Mouse (Mus musculus) forebrain, postnatal 0 days (tissue): ENCODE results near the gene Crlf3. TPM values are rescaled to one million over a fixed set of nuclear protein-coding genes. Genes with fewer than 3 reads are reported as not detected.
"Not testable (repeated sequence)": the region's sequence is repeated elsewhere in the genome, so short reads cannot be mapped to it uniquely, and the experiment has no call there.

ENCODE experiments used
- ATAC-seq: fragments of 200-750 bp; cut with Nextera tagmentation; 2 replicates; pipeline ENCODE4 v1.8.0; 2017; ENCODE audit warnings: mild to moderate bottlenecking, moderate library complexity
- DNase-seq: peaks from one replicate; pipeline ENCODE4 v3.0.0-alpha.2; 2015
- H3K27ac ChIP-seq: fragments of 300-500 bp; sonication (generic); 2 replicates; pipeline ENCODE4 v1.5.1; 2014; ENCODE audit warnings: low read depth, mild to moderate bottlenecking, antibody characterized with exemption, low read length, moderate library complexity, mixed read lengths
- H3K27me3 ChIP-seq: fragments of 300-500 bp; sonication (generic); 2 replicates; pipeline ENCODE4 v1.6.1; 2014; ENCODE audit warnings: mild to moderate bottlenecking, low read length, mixed read lengths; ENCODE audit not compliant: insufficient read depth
- H3K36me3 ChIP-seq: fragments of 300-500 bp; sonication (generic); 2 replicates; pipeline ENCODE4 v1.6.1; 2014; ENCODE audit warnings: mild to moderate bottlenecking, moderate library complexity; ENCODE audit not compliant: insufficient read depth
- H3K4me1 ChIP-seq: fragments of 300-500 bp; sonication (generic); 2 replicates; pipeline ENCODE4 v1.6.1; 2014; ENCODE audit warnings: antibody characterized with exemption; ENCODE audit not compliant: insufficient read depth
- H3K4me2 ChIP-seq: fragments of 300-500 bp; sonication (generic); 2 replicates; pipeline ENCODE4 v1.6.1; 2014; ENCODE audit warnings: low read depth, mild to moderate bottlenecking, moderate library complexity
- H3K4me3 ChIP-seq: fragments of 300-500 bp; sonication (generic); 2 replicates; pipeline ENCODE4 v1.5.1; 2014; ENCODE audit warnings: low read depth, low read length, mixed read lengths
- H3K9ac ChIP-seq: fragments of 300-500 bp; sonication (generic); 2 replicates; pipeline ENCODE4 v1.6.1; 2014; ENCODE audit warnings: mild to moderate bottlenecking
- H3K9me3 ChIP-seq: fragments of 300-500 bp; sonication (generic); 2 replicates; pipeline ENCODE4 v1.6.1; 2016; ENCODE audit warnings: low read length
- CTCF ChIP-seq: sonication (generic); IDR thresholded peaks from 2 replicates; pipeline ENCODE4 v1.5.1; 2016; ENCODE audit warnings: antibody characterized with exemption, control low read depth, low read depth
- WGBS: fragments of 180-500 bp; shearing (Covaris S2); extraction: QIAGEN DNeasy Blood & Tissue Kit; methylation state at CpG from one replicate; pipeline ENCODE4 v1.1.7; 2014; 5-methylcytosine and 5-hydroxymethylcytosine counted together
- polyA plus RNA-seq: library from polyadenylated mRNA; unstranded; fragments of >200 nt; fragmentation: Nextera tagmentation; extraction: Ambion mirVana; gene quantifications from 2 replicates; pipeline ENCODE4 v1.2.1, GENCODE M21; 2015
- total RNA-seq: library from RNA; depleted of rRNA; stranded (reverse); fragments of >200 nt; gene quantifications from 2 replicates; pipeline ENCODE4 v1.2.3, GENCODE M21; 2014

Gene Crlf3
- total and polyA plus RNA-seq, 2 experiments from 2014 or later = 9.6 to 12.0 TPM

DNA sequence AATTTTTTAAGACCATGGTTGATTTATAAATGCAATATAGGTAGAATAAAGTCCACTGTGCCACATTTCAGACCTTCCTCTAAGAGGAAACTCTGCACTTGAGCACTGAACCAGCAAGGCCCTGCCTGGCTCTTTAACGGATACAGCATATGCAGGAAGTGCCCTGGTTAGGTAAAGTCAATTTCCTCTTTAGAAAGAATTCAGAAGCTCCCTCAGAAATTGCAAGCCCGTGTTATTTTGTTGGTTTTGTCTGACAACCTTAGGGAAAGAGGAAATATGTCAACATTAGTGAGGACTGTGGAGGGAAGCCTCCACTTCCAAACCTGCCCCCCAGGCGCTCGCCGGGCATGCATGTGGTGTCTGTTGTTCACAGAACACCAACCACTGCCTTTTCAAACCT is 13.2 kb downstream of the Crlf3 start:
- Histone ChIP-seq H3K9me3 (no peaks in the 10 kb centered on the region), H3K4me3 (no peak overlapping the region), H3K36me3 (no peaks in the 10 kb centered on the region), H3K9ac (no peak overlapping the region), H3K27ac (no peak overlapping the region), H3K4me1 (no peaks in the 10 kb centered on the region), H3K27me3 (no peaks in the 10 kb centered on the region), H3K4me2 (no peak overlapping the region)
- ATAC-seq (no peak), DNase-seq (no peak)
- 94% methylated on average over 5 of the region's 5 CpGs for WGBS
- no peak for TF ChIP-seq CTCF

GRCm38 (mm10) chr11:80066373-80066772 is 14.4 kb downstream of the Crlf3 start:
- not testable (repeated sequence) for H3K9me3 ChIP-seq, DNase-seq, H3K4me3 ChIP-seq, H3K27me3 ChIP-seq, H3K4me1 ChIP-seq, ATAC-seq, H3K4me2 ChIP-seq, H3K27ac ChIP-seq, H3K36me3 ChIP-seq, H3K9ac ChIP-seq
- WGBS = 87% methylated on average over 4 of the region's 4 CpGs

DNA sequence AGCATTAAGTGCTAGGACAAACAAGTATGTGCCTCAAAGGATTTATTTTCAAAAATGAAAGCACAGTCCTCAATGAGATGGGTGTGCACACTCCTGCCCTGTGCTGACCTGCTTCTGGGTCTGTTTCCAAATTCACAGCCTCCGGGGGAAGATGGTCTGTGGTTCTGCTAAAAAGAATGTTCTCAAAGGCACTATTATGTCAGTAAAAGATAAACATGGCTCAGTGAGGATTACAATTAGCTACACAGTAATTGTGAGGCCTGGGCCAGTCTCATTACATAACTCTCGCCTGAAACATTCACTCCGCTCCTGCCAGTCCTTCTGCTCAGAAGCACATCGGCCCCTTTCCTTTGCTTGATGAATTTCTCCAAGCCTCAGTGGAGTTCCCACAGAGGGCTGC is 18.6 kb downstream of the Crlf3 start:
- Histone ChIP-seq H3K9ac (no peak overlapping the region), H3K36me3 (peaks cover 11% of the 10 kb centered on the region; the same call in 1 of the 2 replicates), H3K4me2 (no peak overlapping the region), H3K27ac (no peak overlapping the region), H3K9me3 (no peaks in the 10 kb centered on the region), H3K4me1 (no peaks in the 10 kb centered on the region), H3K27me3 (no peaks in the 10 kb centered on the region), H3K4me3 (no peak overlapping the region)
- no peak for TF ChIP-seq CTCF
- ATAC-seq (peak; percentile 36), DNase-seq (no peak)
- WGBS = 19% methylated on average over 4 of the region's 4 CpGs

- 76% methylated on average over 9 of the region's 9 CpGs for WGBS
- Histone ChIP-seq H3K4me2 (no peak overlapping the region), H3K4me1 (no peaks in the 10 kb centered on the region), H3K27me3 (no peaks in the 10 kb centered on the region), H3K9me3 (no peaks in the 10 kb centered on the region), H3K9ac (no peak overlapping the region), H3K4me3 (no peak overlapping the region), H3K27ac (no peak overlapping the region), H3K36me3 (peaks cover 19% of the 10 kb centered on the region; the same call in 1 of the 2 replicates)
- TF ChIP-seq CTCF = no peak
- DNase-seq (no peak), ATAC-seq (no peak)
These were observed 24.6 kb downstream of the Crlf3 start for GRCm38 (mm10) chr11:80056141-80056540.

- ATAC-seq = no peak
- Histone ChIP-seq H3K9ac (no peak overlapping the region), H3K9me3 (no peaks in the 10 kb centered on the region), H3K4me2 (no peak overlapping the region), H3K4me3 (no peak overlapping the region), H3K27ac (no peak overlapping the region), H3K36me3 (peaks cover 19% of the 10 kb centered on the region; the same call in 1 of the 2 replicates), H3K4me1 (no peaks in the 10 kb centered on the region), H3K27me3 (no peaks in the 10 kb centered on the region)
- WGBS = 83% methylated on average over 4 of the region's 4 CpGs
- no peak for DNase-seq
- TF ChIP-seq CTCF = no peak
These were observed 26.1 kb downstream of the Crlf3 start for GRCm38 (mm10) chr11:80054659-80055058.

DNA sequence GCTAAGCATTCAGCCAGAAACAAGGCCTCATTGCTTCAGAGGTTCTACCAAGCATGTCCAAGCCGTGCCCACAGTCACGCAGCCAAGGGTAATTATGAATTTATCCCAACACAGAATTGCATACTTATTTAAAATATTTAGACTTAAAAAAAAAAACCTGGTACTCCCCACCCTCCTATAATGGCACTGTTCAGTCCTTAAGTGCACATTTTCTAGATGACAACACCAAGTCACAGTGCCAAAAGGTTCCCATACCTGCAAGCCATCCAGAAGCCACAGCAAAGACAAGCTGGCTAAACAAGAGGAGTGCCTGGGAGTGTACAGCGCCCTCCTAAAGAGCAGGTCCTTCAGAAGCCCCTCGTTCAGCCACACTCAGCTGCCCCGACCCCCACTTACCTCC is 27.6 kb downstream of the Crlf3 start:
- Histone ChIP-seq H3K4me1 (no peaks in the 10 kb centered on the region), H3K4me3 (no peak overlapping the region), H3K27me3 (no peaks in the 10 kb centered on the region), H3K4me2 (no peak overlapping the region), H3K36me3 (peaks cover 18% of the 10 kb centered on the region; the same call in 1 of the 2 replicates), H3K9me3 (no peaks in the 10 kb centered on the region), H3K27ac (no peak overlapping the region), H3K9ac (no peak overlapping the region)
- TF ChIP-seq CTCF = no peak
- ATAC-seq (no peak), DNase-seq (no peak)
- 88% methylated on average over 5 of the region's 5 CpGs for WGBS

DNA sequence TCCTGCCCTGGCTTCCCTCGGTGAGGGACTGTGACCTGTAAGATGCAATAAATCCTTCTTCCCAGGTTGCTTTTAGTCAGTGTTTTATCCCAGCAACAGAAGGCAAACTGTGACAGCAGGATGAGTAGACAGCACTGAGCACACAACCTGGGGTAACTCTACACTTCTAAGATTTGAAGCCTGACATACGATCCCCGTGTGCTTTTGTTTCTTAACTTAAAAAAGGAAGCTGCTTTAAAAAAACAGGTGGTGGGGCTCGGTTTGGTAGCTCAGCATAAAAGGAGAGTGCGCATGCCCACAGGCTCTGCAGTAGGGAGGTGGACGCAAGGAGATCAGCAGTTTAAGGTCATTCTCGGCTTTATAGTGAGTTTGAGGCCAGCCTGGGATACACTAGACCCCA is 28.3 kb downstream of the Crlf3 start:
- Histone ChIP-seq H3K4me1 (no peaks in the 10 kb centered on the region), H3K4me3 (no peak overlapping the region), H3K4me2 (no peak overlapping the region), H3K27ac (no peak overlapping the region), H3K9me3 (no peaks in the 10 kb centered on the region), H3K9ac (no peak overlapping the region), H3K36me3 (0 out of 2 replicates have a peak, but pooled peaks cover 13% of the 10 kb centered on the region), H3K27me3 (no peaks in the 10 kb centered on the region)
- TF ChIP-seq CTCF = no peak
- DNase-seq (no peak), ATAC-seq (no peak)
- 79% methylated on average over 7 of the region's 7 CpGs for WGBS

DNA sequence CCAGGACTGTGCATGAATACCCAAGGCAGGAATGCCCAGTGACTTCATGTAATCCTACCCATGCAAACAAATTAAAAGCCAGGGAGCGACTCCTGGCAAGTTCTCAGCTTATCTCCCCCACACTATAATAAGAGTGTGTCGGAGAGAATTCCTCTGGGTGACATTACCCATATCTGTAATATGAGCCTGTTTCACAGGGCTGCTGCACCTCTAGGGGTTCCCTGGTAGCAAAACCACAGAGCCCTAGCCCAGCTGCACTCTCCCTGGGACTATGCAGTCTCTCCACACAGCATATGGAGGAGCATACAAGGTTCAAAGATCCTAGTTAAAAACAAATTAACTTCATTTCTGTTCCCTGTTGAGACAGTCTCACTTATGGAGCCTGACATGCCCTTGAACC is 30.7 kb downstream of the Crlf3 start:
- Histone ChIP-seq H3K27me3 (no peaks in the 10 kb centered on the region), H3K27ac (no peak overlapping the region), H3K4me2 (no peak overlapping the region), H3K4me3 (no peak overlapping the region), H3K9me3 (no peaks in the 10 kb centered on the region), H3K36me3 (0 out of 2 replicates have a peak, but pooled peaks cover 6% of the 10 kb centered on the region), H3K9ac (no peak overlapping the region), H3K4me1 (no peaks in the 10 kb centered on the region)
- no peak for TF ChIP-seq CTCF
- ATAC-seq = no peak
- 77% methylated on average over 2 of the region's 2 CpGs for WGBS
- DNase-seq = no peak
